Mouse (Mus musculus): Measurements from ENCODE around the gene Cadm3.
"Not testable (repeated sequence)": the region's sequence is repeated elsewhere in the genome, so short reads cannot be mapped to it uniquely, and the experiment has no call there.

Cadm3 gene

GRCm38 (mm10) chr1:173323839-173324585 is 43.5 kb downstream of the Cadm3 start:
- no peak for DNase-seq (ENCODE audit: low spot score)

GRCm38 (mm10) chr1:173322249-173322627 is 45.3 kb downstream of the Cadm3 start:
- DNase-seq (ENCODE audit: low spot score), result no peak

GRCm38 (mm10) chr1:173321593-173322248 is 45.8 kb downstream of the Cadm3 start:
- no peak for DNase-seq (ENCODE audit: low spot score)

- DNase-seq (ENCODE audit: low spot score), result no peak
Measured at GRCm38 (mm10) chr1:173317925-173318477, 49.5 kb downstream of the Cadm3 start.

- no peak for DNase-seq (ENCODE audit: low spot score)
Measured at GRCm38 (mm10) chr1:173315725-173316124, 51.8 kb downstream of the Cadm3 start.

- not testable (repeated sequence) for DNase-seq (ENCODE audit: low spot score)
Measured at GRCm38 (mm10) chr1:173313535-173314050, 53.9 kb downstream of the Cadm3 start.

GRCm38 (mm10) chr1:173302795-173303194 is 64.7 kb downstream of the Cadm3 start:
- DNase-seq (ENCODE audit: low spot score), result not testable (repeated sequence)

All from testis, postnatal 14 days (tissue).